Mouse (Mus musculus) lung, embryonic 15.5 days (tissue): ENCODE data around the gene Pclaf. TPM values are rescaled to one million over a fixed set of nuclear protein-coding genes. Genes with fewer than 3 reads are reported as not detected.

Experiments
- ATAC-seq: fragments of 200-750 bp; cut with Nextera tagmentation; 2 replicates; pipeline ENCODE4 v1.8.0; 2017; ENCODE audit warnings: moderate number of reproducible peaks, borderline replicate concordance; ENCODE audit not compliant: low FRiP score, low TSS enrichment; ENCODE audit errors: extremely low read depth
- H3K27ac ChIP-seq: fragments of 300-500 bp; sonication (generic); 2 replicates; pipeline ENCODE4 v1.5.1; 2015; ENCODE audit warnings: moderate library complexity, mild to moderate bottlenecking, inconsistent platforms
- H3K27me3 ChIP-seq: fragments of 300-500 bp; sonication (generic); 2 replicates; pipeline ENCODE4 v1.6.1; 2015; ENCODE audit warnings: inconsistent platforms
- H3K36me3 ChIP-seq: fragments of 300-500 bp; sonication (generic); 2 replicates; pipeline ENCODE4 v1.6.1; 2015; ENCODE audit warnings: inconsistent platforms
- H3K4me1 ChIP-seq: fragments of 300-500 bp; sonication (generic); 2 replicates; pipeline ENCODE4 v1.6.1; 2015; ENCODE audit warnings: inconsistent platforms
- H3K4me2 ChIP-seq: fragments of 300-500 bp; sonication (generic); 2 replicates; pipeline ENCODE4 v1.6.1; 2015; ENCODE audit warnings: inconsistent platforms, mild to moderate bottlenecking, moderate library complexity
- H3K4me3 ChIP-seq: fragments of 300-500 bp; sonication (generic); 2 replicates; pipeline ENCODE4 v1.5.1; 2015; ENCODE audit warnings: mild to moderate bottlenecking, inconsistent platforms
- H3K9ac ChIP-seq: fragments of 300-500 bp; sonication (generic); 2 replicates; pipeline ENCODE4 v1.6.1; 2015; ENCODE audit warnings: inconsistent platforms
- H3K9me3 ChIP-seq: fragments of 300-500 bp; sonication (generic); 2 replicates; pipeline ENCODE4 v1.6.1; 2016; ENCODE audit warnings: inconsistent platforms
- WGBS: fragments of 180-500 bp; shearing (Covaris S2); methylation state at CpG from one replicate; pipeline ENCODE4 v1.1.7; 2015; 5-methylcytosine and 5-hydroxymethylcytosine counted together
- polyA plus RNA-seq: library from polyadenylated mRNA; unstranded; fragments of >200 nt; fragmentation: Nextera tagmentation; extraction: Ambion mirVana; gene quantifications from 2 replicates; pipeline ENCODE4 v1.2.1, GENCODE M21; 2015

The Pclaf gene
- polyA plus RNA-seq, result 258 and 259 TPM in 2 replicates

- H3K9me3 ChIP-seq, result no peaks in the 10 kb centered on the region
- peak within 1 kb of the TSS; percentile 86 for H3K4me2 ChIP-seq
- peak within 1 kb of the TSS; percentile 62 for H3K4me3 ChIP-seq
- whole genome bisulfite sequencing, result 0% methylated on average over 21 of the region's 21 CpGs
- H3K27me3 ChIP-seq, result no peaks in the 10 kb centered on the region
- peaks cover 18% of the 10 kb centered on the region for H3K36me3 ChIP-seq
- H3K27ac ChIP-seq, result peak within 1 kb of the TSS; percentile 49
- peaks cover 21% of the 10 kb centered on the region for H3K4me1 ChIP-seq
- ATAC-seq, result peak; percentile 97
- peak within 1 kb of the TSS; percentile 71 for H3K9ac ChIP-seq
Observed at GRCm38 (mm10) chr9:65890143-65890628, at the start of gene Pclaf. Pclaf (plus strand) TSS chr9:65890237.

- Histone ChIP-seq H3K9ac (no peak overlapping the region), H3K9me3 (no peaks in the 10 kb centered on the region), H3K4me2 (no peak overlapping the region), H3K27me3 (no peaks in the 10 kb centered on the region), H3K27ac (peak overlapping the region; percentile 60), H3K4me1 (peaks cover 21% of the 10 kb centered on the region), H3K36me3 (0 out of 2 replicates have a peak, but pooled peaks cover 4% of the 10 kb centered on the region), H3K4me3 (no peak overlapping the region)
- ATAC-seq, result peak; percentile 65
- 65% methylated on average over 7 of the region's 7 CpGs for WGBS
Observed at GRCm38 (mm10) chr9:65844421-65845165, 45.4 kb upstream of the Pclaf start.

GRCm38 (mm10) chr9:65848154-65848553 is 41.9 kb upstream of the Pclaf start:
- no peak; the same call in 1 of the 2 replicates for ATAC-seq
- Histone ChIP-seq H3K4me2 (no peak overlapping the region), H3K9me3 (no peaks in the 10 kb centered on the region), H3K27me3 (no peaks in the 10 kb centered on the region), H3K27ac (peak overlapping the region; percentile 61; the same call in 1 of the 2 replicates), H3K4me1 (peaks cover 25% of the 10 kb centered on the region), H3K4me3 (no peak overlapping the region), H3K36me3 (peaks cover 17% of the 10 kb centered on the region; the same call in 1 of the 2 replicates), H3K9ac (no peak overlapping the region)

GRCm38 (mm10) chr9:65850203-65850602 is 39.8 kb upstream of the Pclaf start:
- no peaks in the 10 kb centered on the region for H3K27me3 ChIP-seq
- peaks cover 25% of the 10 kb centered on the region for H3K36me3 ChIP-seq
- peaks cover 14% of the 10 kb centered on the region for H3K4me1 ChIP-seq
- 5% methylated on average over 1 of the region's 1 CpGs for WGBS
- H3K27ac ChIP-seq, result no peak overlapping the region; the same call in 1 of the 2 replicates
- no peak for ATAC-seq
- no peaks in the 10 kb centered on the region for H3K9me3 ChIP-seq
- no peak overlapping the region for H3K4me2 ChIP-seq
- no peak overlapping the region for H3K9ac ChIP-seq
- no peak overlapping the region for H3K4me3 ChIP-seq

GRCm38 (mm10) chr9:65859656-65860055 is 30.4 kb upstream of the Pclaf start:
- no peak overlapping the region for H3K4me3 ChIP-seq
- peaks cover 49% of the 10 kb centered on the region for H3K36me3 ChIP-seq
- no peak overlapping the region for H3K9ac ChIP-seq
- H3K27me3 ChIP-seq, result no peaks in the 10 kb centered on the region
- no peak overlapping the region for H3K4me2 ChIP-seq
- ATAC-seq, result no peak
- 58% methylated on average over 1 of the region's 1 CpGs for WGBS
- no peak overlapping the region for H3K27ac ChIP-seq
- no peaks in the 10 kb centered on the region for H3K4me1 ChIP-seq
- no peaks in the 10 kb centered on the region for H3K9me3 ChIP-seq

- peak overlapping the region; percentile 65 for H3K9ac ChIP-seq
- peak overlapping the region; percentile 74 for H3K4me2 ChIP-seq
- H3K36me3 ChIP-seq, result peaks cover 6% of the 10 kb centered on the region
- H3K4me1 ChIP-seq, result peaks cover 12% of the 10 kb centered on the region; the same call in 1 of the 2 replicates
- no peaks in the 10 kb centered on the region for H3K9me3 ChIP-seq
- H3K4me3 ChIP-seq, result peak overlapping the region; percentile 58
- peak; percentile 97 for ATAC-seq
- H3K27me3 ChIP-seq, result no peaks in the 10 kb centered on the region
- peak overlapping the region; percentile 83 for H3K27ac ChIP-seq
- WGBS, result under 1% methylated on average over 37 of the region's 37 CpGs
Observed at GRCm38 (mm10) chr9:65884564-65885315, 5.3 kb upstream of the Pclaf start.

GRCm38 (mm10) chr9:65891126-65891525 is 1.1 kb downstream of the Pclaf start:
- Histone ChIP-seq H3K4me3 (peak overlapping the region; percentile 62), H3K4me1 (peaks cover 15% of the 10 kb centered on the region), H3K4me2 (peak overlapping the region; percentile 86), H3K9me3 (no peaks in the 10 kb centered on the region), H3K9ac (peak overlapping the region; percentile 71), H3K27ac (0 out of 2 replicates have a peak overlapping the region, but pooled peaks have one; percentile 29), H3K36me3 (peaks cover 25% of the 10 kb centered on the region), H3K27me3 (no peaks in the 10 kb centered on the region)
- no peak for ATAC-seq
- WGBS, result under 1% methylated on average over 5 of the region's 5 CpGs

GRCm38 (mm10) chr9:65896977-65897376 is 6.9 kb downstream of the Pclaf start:
- Histone ChIP-seq H3K27me3 (no peaks in the 10 kb centered on the region), H3K4me2 (no peak overlapping the region), H3K27ac (no peak overlapping the region), H3K9me3 (no peaks in the 10 kb centered on the region), H3K4me1 (peaks cover 6% of the 10 kb centered on the region), H3K9ac (no peak overlapping the region), H3K4me3 (no peak overlapping the region), H3K36me3 (peaks cover 52% of the 10 kb centered on the region)
- 79% methylated on average over 2 of the region's 2 CpGs for WGBS
- ATAC-seq, result no peak

- Histone ChIP-seq H3K36me3 (peaks cover 39% of the 10 kb centered on the region), H3K4me1 (peaks cover 3% of the 10 kb centered on the region; the same call in 1 of the 2 replicates), H3K4me3 (no peak overlapping the region), H3K27ac (no peak overlapping the region), H3K4me2 (no peak overlapping the region), H3K9me3 (no peaks in the 10 kb centered on the region), H3K27me3 (no peaks in the 10 kb centered on the region), H3K9ac (no peak overlapping the region)
- WGBS, result 96% methylated on average over 3 of the region's 3 CpGs
- ATAC-seq, result no peak
Observed at GRCm38 (mm10) chr9:65902879-65903278, 12.8 kb downstream of the Pclaf start.

GRCm38 (mm10) chr9:65903419-65903818 is 13.4 kb downstream of the Pclaf start:
- Histone ChIP-seq H3K36me3 (peaks cover 38% of the 10 kb centered on the region), H3K4me1 (peaks cover 5% of the 10 kb centered on the region; the same call in 1 of the 2 replicates), H3K9me3 (no peaks in the 10 kb centered on the region), H3K27me3 (no peaks in the 10 kb centered on the region), H3K9ac (no peak overlapping the region), H3K27ac (no peak overlapping the region), H3K4me2 (no peak overlapping the region), H3K4me3 (no peak overlapping the region)
- no peak for ATAC-seq

- ATAC-seq, result peak; percentile 99
- Histone ChIP-seq H3K27ac (peak within 1 kb of the TSS; percentile 94), H3K9me3 (no peaks in the 10 kb centered on the region), H3K4me3 (peak within 1 kb of the TSS; percentile 86), H3K4me2 (peak within 1 kb of the TSS; percentile 78), H3K4me1 (peaks cover 10% of the 10 kb centered on the region; the same call in 1 of the 2 replicates), H3K27me3 (no peaks in the 10 kb centered on the region), H3K9ac (peak within 1 kb of the TSS; percentile 83), H3K36me3 (peaks cover 14% of the 10 kb centered on the region)
- WGBS, result under 1% methylated on average over 38 of the region's 38 CpGs
Observed at GRCm38 (mm10) chr9:65908394-65909300, 18.6 kb downstream of the Pclaf start, which contains the start of the genes Trip4 and Csnk1g1. Trip4 (minus strand) TSS chr9:65908794. Csnk1g1 (plus strand) TSS chr9:65908924.
